Mouse (Mus musculus): ENCODE measurements at regions not wholly inside any gene's neighbourhood (a gene's known extent, or its start where the extent isn't known, plus 50 kb on each side); places are given as distances from the start of the nearest gene placed in this dataset.

DNA sequence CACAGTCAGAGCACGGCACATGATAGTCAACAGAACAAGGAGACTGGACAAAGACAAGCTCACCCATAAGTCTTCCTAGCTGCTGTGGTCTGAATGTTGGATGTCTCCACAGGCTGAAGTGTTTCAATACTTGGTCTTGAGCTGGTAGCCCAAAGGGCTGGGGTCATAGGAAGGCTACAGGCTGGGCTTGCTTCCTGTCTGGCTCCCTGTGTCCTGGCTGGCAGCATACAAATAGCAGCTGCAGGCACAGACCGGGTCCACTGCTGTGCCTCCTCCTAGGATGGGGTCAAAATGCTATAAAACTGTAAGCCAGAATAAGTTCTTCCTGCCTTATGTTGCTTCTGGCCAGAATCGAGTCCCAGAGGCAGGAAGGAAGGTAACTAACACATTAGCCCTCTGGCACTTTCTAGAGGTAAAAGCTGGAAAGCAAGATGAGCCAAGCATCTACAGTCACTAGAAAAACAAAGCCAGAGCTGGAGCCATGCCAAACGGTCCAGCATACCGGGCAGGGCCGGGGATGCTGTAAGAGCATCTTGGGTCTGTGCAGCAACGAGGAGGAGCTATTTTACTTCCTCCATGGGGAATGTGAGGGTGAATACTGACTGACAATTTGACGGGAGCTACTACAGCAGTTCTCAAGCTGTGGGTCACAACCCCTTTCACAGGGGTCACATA is 93.2 kb upstream of the Prok2 start:
- TF ChIP-seq USF1 (IDR thresholded peaks at IDR 0.05; ENCODE audit: low read depth, low read length) (no peak), POLR2A (IDR thresholded peaks at IDR 0.05; ENCODE audit: control insufficient read depth in 1 of 2, insufficient read depth in 1 of 2, low read depth in 1 of 2, low read length in 2 of 2, poor library complexity in 1 of 2) (no peak), SIN3A (IDR thresholded peaks at IDR 0.05; ENCODE audit: low read length) (no peak), E2F4 (IDR thresholded peaks at IDR 0.05; ENCODE audit: borderline replicate concordance, low read depth, low read length) (no peak), CTCF (IDR thresholded peaks at IDR 0.05 in 2 of 3, conservative IDR thresholded peaks at IDR 0.05 in 1 of 3; ENCODE audit: control insufficient read depth in 1 of 3, insufficient read depth in 1 of 3, low read depth in 2 of 3, low read length in 3 of 3, poor library complexity in 1 of 3, severe bottlenecking in 1 of 3) (no peak), MAFK (IDR thresholded peaks at IDR 0.05; ENCODE audit: borderline replicate concordance, low read depth, low read length) (no peak), SMC3 (IDR thresholded peaks at IDR 0.05; ENCODE audit: low read depth, low read length) (no peak), CHD2 (IDR thresholded peaks at IDR 0.05; ENCODE audit: low read length) (no peak), EP300 (IDR thresholded peaks at IDR 0.05; ENCODE audit: low read depth in 1 of 2, low read length in 2 of 2) (no peak)

All from MEL (cell line).